Mouse (Mus musculus): Measurements from ENCODE around the gene Smap2.

DNA sequence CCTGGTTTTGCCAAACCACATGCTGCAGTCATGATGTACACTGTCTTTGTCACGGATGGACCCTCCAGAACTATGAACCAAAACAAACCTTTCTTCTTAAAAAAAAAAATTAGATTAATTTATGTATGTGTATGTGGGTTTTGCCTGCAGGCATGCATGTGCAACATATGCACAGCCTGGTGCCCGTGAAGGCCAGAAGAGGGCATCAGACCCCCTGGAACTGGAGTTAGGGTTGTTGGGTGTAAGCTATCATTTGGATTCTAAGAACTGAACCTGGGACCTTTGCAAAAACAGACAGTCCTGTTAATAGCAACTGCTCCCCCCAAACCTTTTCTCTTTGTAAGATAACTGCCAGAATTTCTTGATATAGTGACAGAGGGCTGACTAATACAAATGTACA is 16.0 kb downstream of the Smap2 start:
- TF ChIP-seq CTCF (IDR thresholded peaks at IDR 0.05; ENCODE audit: low read depth, low read length) (no peak), POLR2A (IDR thresholded peaks at IDR 0.05; ENCODE audit: borderline replicate concordance, low read depth, low read length) (no peak)
